Mouse (Mus musculus) thymus, postnatal 0 days (tissue): Measurements from ENCODE around the gene Marcks. TPM values are rescaled to one million over a fixed set of nuclear protein-coding genes. Genes with fewer than 3 reads are reported as not detected.
A peak's percentile ranks its signal among the peaks of the same experiment; 100 is the strongest.

Source experiments
- DNase-seq: peaks from one replicate; pipeline ENCODE4 v3.0.0-alpha.2; 2015; ENCODE audit warnings: low spot score
- polyA plus RNA-seq: library from polyadenylated mRNA; unstranded; fragments of >200 nt; fragmentation: Nextera tagmentation; extraction: Ambion mirVana; gene quantifications from 2 replicates; pipeline ENCODE4 v1.2.1, GENCODE M21; 2015

The Marcks gene
- polyA plus RNA-seq = 71.5 and 86.6 TPM in 2 replicates

DNA sequence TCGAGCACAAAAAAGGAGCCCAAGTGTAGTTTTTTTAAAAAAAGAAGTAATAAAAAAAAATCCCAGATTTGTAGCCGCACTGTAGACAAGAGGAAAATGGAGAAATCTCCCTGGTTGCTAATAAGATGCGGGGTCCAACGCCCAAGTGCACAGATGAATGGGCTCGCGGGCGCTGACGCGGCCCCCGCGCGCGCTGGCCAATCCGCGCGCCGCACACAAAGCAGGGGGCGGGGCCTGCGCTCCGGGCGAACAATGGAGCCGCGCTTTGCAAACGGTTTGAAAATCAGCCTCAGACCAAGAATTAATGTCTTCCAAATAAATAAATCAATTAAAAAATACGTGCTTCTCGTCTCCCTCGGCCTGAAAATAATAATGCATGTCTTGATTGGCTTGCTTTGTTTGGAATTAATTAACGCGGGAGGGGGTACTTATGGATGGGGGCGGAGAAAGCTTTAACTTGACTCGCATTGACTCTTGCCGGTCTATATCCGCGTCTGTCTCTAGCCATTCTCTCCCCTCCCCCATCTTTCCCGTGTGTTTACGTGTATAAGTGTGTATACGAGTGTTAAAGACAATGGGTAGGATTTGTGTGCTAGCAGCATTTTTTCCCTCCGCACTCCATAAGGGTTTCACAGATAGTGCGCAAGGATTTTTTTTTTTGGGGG is at the start of gene Marcks:
Gene Marcks (minus strand): TSS at position 143 of the 665 bp plus-strand sequence.
- peak; percentile 93 for DNase-seq

DNA sequence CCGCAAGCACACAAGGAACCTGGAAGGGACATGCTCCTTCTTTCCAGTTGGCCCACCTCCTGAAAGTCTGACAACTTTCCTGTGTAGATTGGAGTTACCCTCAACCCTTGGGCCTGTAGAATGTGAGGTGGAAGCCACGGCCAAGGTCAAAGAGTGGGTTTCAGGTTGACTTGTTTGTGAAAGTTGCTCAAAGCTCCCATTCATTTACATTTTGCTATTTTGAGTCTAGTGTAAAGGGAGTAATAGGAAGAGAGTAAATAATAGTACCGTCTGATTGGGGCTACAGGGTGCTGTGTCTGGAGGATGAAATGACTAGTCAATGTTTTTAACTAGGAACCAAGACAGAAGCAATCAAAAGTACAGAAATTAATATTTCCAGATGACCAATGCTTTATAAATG is 38.4 kb upstream of the Marcks start:
- DNase-seq = no peak

DNA sequence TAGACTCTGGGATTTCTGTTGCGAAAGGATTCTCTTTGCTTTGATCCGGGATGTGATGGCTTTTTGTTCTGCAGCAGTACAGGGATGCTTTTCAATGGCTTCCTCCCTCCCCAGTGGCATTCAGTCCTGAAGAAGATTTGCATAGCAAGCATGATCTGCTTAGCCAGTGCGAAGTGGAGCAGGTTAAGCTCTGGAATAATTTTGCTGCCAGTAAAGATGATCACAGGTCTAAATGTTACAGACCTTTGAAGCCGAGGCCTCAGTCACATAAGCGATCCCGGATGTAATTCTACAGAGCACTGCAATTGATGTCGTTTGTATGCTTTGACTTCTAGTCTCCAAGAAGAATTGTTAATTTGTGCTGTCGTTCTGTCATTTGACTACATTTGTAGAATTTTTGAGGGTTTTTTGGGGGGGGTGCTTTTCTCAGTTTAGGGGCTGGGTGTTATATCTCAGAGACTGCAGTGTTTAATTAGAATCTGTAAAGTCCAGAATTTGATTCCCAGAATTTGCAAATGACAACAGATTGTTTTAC is 33.8 kb upstream of the Marcks start:
- no peak for DNase-seq

DNA sequence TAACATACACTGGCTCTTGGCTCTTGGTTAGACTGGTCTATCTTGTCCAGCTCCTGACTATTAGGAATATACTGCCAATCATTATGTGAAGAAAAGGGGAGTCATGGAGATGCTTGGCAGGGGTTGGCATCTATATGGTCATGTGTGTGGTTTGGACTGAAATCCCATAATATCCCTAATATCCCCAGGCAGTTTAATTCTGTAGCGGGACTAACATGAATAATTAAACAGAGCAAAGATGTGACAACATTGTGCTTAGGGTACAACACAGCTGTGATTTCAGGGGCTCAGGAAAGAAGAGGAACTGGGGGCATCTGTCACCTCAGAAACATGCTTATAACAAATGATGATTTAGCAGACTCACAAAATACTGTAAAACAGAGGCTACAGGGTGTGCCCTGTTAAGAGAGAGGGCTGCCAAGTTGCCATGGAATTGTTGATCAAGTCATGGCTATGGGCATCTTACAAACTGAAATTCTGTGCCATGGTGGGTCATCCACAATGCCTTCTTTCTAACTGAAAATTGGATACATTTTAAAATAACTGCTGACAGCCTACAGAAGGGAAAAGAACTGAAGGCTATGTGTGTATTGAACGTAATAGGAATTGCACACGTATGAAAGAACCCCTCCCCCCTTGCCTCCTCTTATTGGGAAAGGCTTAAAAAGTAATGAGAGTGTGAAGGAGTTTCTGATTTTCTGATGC is 33.1 kb upstream of the Marcks start:
- DNase-seq = no peak

DNA sequence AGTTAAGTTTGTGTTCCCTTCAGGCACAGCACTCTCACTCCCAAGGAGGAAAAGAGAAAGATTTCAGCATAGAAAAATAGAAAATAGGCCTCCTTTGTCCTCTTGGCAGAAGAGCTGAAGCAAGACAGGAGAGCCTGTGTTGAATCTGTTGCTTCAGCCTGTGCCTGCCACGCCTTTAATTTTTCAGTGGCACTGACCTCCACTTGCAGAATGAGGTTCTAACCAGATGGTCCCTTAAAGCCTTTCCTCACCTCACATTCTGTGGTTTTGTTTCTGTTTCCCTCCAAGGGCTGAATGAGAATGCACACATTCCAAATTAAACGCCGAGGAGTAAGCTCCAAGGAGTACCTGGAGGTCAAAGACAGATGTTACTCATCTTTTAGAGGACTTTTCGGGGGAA is 32.2 kb upstream of the Marcks start:
- no peak for DNase-seq

DNA sequence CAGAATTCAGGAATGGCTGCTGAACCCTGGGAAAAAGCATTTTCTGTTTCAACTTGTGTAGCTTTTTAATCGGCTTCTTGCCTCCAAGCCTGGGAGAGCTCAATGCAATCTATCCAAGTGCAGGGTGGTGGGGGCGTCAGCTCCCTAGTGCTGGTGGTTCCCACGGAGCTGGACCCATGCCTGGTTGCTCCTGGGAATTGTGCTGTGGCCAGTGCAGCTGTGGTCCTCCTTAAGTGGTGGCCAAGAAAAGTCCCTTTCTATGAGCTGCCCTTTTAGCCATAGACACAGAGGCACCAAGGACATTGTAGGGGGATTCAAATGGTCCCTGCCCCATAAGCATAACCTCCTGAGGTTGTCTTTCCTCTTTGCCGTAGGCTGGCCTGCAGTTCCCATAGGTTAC is 31.7 kb upstream of the Marcks start:
- no peak for DNase-seq

DNA sequence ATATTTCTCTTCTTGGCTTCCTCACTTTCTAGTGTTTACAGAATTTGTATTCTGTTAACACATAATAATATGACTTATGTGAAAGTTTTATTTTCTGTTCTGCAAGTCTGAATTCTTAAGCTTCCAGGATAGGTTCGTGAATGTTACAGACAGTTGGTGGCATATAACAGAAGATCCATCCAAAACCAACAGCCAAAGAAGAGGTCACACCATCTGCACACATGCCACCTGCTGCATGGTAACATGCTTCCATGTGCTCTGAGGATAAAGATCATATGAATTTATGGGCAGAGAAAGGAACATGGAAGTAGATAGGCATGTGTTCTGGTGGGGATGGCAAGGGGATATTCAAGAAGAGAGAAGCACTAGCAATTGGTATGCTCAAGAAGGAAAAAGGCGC is 28.8 kb upstream of the Marcks start:
- no peak for DNase-seq

DNA sequence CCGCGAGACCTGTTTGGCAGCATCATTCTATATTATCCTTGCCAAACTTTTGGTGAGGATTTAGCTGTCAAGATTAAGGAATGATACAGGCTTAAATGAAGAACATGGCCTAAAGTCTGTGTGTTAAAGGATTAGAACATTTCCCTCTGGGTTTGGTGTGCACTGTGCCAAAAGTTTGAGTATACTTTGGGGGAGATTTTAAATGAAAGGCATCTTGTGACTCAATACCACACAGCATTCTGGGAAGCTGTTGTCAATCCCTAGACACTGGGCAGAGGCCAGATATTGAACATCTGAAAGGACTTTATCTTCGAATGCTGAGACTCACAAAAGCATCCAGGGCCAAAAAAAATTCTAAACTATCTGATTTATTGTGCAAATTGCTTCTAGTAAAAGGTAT is 21.0 kb upstream of the Marcks start:
- no peak for DNase-seq

DNA sequence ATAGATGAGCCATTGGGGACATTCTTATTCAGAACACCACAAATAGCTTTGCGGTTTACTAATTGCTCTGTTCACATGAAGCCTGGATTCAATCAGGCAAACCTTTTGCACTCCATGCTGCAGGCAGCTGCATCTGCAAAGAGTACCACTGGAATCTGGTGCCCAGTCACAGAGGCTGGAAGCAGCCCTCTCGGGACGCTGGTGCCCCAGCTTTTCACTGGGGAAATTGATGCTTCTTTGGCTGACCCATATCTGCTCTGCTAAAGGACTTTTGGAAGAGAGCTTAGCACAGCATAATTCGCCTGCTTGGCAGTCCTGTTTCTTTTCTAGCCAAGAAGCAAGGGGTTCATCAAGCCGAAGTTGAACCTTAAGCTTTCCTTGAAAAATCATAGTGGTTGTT is 18.4 kb upstream of the Marcks start:
- no peak for DNase-seq

DNA sequence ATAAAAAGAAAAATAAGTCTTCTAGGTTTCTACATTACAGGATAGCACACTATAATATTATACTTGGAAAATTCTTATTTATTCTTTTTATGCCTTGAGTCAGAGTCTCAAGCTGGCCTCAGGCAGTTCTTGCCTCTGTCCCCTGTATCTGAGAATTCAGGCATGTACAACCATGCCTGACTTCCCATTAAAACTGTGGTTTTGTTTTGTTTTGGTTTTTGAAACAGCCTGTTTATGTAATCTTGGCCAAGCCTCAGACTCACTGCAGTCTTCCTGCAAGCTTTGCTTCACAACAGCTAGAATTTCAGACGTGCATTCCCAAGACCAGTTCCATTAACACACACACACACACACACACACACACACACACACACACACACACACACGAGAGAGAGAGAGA is 16.4 kb upstream of the Marcks start:
- DNase-seq = no peak

DNA sequence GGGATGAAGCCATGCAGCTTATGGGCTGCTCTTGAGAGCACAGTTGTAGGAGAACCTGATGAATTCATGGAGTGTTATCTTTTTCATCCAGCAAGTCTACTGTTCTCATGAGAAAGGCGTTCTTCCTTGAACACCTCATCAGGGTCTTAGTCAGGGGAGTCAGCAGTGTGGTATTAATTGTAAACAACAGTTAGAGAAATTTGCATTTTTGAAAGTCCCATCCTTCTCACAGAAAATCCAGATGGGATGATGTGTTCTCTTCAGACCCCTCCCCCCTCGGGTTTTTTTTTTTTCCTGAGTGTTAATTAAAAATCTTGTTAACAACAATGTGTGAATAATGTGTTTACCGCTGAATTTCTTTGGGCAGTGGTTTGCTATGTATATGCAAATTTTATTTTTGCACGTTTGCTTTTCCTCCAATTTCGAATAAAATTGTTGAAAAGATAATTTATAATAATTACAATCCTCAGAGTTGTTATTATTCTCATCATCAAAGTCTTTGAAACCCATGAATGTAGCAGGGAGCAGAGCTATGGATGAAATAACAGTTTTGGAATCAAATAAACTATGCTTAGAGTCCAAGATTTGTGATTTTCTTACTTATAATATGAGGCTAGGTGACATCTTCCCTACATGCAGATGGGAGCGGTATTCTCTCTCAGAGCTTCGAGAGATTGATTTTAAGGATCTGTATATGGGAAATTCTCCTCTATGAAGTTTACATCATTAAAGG is 13.0 kb upstream of the Marcks start:
- DNase-seq = no peak

DNA sequence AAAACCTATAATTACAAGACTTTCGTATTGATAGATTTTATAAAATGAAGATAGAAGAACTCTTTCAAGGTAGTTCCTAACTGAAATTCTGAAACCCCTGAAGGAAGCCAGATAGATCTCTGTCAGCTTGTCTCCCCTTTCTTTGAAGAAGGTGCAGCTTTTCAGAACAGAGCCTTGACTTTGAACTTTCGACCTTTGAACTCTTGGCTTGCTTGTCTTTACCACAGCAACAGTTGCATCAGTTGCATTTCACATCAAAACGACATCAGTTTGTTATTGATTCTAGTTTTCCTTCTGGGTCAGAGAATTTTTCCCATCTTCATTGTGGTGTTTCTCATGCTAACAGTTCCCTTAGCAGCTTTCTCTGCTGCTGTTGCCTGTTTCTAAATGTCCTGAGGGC is 9.3 kb upstream of the Marcks start:
- peak; percentile 64 for DNase-seq

DNA sequence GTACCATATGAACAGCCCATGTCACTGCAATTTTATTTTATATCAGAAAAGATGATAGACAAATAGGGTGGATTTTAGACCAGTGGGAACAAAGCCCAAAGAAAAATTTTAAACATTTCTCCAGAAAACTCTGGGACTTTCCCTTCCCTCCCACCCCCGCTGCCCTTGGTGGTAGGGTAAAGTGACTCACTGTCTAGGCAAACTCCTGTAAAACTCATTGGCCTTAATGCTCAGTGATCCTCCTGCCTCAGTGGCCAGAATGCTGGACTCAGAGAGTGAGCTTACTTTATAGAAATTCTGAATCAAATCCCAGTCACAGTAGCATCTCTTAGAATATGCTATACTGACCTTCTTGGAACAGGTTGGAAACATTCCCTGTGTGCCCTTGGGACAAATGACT is 6.7 kb upstream of the Marcks start:
- DNase-seq = no peak

DNA sequence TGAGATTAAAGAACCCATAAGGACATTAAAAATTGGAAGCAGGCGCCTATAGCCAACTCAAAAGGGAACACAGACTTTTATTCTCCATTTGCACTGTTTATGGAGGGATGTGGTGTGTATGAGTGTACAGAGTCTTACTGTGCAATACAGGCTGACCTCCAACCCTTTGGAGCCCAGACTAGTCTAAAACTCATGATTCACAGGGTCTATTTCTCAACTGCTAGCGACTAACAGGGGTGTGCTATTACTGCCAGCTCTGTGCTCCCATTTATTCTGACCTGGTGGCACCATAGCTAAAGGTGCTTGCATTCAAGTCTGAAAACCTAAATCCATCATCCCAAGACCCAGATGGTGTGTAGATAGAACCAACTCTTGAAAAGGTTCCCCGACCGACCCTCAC is 2.9 kb upstream of the Marcks start:
- peak; percentile 17 for DNase-seq

DNA sequence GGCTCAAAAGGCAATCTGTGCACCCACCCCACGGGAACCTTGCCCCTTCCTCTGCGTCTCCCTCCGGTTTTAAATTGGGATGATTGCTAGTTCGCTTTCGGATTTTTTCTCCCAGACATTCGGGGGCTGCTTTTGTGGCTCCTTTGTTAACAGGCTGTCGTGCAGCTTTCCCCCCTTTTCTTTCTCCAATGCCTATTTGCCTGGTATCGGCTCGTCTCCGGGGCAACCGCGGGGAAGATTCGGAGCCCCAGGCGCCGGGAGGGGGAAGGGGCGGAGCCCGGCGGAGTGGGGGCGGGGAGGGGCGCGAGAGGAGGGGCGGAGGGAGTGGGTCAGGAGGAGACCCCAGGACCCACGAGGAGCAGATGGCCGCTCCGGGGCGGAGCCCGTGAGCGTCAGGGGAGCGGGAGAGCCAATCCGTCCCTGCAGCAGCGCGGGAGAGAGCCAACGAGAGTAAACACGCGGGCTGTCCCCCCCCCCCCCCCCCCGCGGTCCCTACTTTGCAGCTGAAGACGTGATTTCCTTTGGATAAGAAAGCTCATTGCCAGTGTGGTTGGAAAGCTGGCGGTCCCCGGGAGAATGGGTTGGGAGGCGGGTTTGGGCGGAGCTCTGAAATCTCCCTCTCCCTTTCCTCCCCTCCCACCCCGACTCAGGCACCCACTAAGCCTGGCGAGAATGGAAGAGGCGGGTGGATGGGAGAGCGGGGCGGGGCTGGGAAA is 2.2 kb upstream of the Marcks start:
- DNase-seq = peak; percentile 80

DNA sequence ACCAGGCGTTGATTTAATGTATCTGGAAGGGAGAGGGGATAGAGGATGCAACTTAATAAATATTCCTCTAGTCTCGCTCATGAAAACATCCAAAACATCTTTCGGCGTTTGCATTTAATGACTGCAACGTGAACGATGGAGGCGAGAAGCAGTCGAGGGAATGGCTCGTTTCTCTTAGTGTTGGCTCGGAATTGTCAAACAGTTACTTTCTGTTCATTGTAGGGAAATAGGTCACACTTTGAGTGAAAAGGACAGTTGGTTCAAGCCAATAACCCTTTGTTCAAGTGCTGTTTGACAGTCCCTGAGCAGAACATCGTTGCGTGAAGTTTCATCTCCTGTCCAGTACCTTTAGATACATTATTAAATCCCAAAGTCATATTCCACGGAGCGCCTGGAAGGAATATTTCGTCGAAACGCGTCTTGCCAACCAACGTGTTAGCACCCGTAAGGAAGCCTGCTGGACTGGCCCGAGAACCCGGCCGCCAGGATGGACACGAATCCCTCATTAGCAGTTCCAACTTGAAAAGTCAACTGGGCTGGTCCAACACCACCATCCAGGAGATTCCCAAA is 1.5 kb upstream of the Marcks start:
- DNase-seq = no peak

DNA sequence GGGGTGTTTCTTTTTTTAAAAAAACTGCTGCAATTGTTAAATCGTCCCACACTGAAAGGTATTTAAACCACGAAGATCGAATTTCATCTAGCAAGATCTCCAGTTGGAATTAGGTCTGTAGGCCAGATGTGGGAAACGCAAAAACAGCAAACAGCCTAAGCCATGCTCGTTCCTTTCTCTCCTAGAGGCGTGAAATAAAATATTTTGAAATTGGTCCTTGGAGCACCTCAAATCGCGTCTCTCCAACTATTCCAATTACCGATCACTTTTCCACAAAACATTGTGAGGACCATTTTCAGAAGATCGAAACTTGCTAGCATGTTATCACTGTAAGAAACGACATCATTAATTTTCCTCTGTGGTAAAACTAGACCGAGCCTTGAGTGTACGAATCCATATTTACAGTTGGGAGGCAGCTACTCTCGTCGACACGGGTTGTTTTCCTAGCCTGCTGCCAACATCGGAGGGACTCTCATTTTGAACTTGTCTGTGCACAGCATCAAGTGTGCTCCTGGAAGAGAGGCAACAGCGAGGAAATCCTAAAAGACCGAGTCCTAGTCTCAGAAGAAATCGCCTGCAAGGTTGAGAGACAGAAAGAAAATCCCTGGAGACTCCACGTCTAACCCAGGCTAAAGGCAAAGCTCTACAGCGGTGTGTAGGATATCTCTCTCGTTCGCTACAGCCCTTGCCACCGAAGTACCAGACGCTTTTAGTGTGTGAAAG is 884 bp upstream of the Marcks start:
- peak; percentile 69 for DNase-seq

DNA sequence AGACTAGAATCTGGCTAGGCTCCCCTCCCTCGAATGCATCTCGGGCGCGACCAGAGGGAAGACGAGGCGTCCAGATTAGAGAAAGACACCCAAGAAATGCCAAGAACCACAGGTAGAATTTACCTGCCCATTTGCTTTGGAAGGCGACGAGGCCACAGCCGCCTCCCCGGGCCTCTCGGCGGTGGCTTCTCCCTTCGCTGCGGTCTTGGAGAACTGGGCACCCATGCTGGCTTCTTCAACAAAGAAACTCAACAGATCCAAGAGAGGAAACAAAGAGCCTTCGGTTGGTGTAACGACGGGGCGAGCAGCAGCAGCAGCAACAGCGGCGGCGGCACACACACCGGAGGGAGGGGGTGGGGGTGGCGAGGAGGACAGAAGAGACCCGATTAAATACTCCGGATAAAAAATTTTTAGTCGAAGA is 399 bp downstream of the Marcks start:
- DNase-seq = peak; percentile 47

DNA sequence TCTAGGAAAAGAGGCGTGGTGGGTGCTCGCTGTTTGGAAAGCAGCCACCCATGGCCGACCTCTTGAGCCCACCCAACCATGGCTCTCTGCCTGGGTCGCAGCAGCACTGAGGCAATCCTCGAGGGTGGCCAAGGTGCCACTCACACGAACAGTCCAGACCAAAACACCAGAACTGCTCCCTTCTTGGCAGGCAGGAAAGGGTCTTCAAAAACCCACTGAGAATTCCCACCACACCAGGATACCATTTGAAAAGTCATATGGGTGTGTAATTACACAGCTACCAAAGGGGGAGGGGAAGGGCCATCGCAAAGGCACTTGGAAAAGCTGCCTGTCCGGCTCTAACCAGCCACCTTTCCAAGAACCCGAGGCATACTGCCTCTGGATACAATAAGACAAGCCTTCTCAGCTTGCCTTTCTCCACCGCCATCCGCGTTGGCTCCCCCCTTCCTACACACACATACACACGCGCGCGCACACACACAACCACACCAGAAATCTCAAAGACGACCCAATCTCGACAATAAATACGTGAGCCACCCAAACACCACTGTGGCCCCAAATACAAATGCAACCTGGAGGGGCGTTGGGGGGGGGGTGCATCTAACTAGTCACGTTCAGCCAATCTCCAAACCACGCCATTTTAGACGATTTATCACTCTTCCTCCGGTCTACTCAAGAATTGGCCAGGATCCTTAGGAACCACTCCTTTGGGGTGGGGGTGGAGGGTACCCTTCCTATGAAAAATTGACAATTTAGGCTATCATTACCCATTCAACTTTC is 999 bp downstream of the Marcks start:
- peak; percentile 69 for DNase-seq
